Mouse (Mus musculus): ENCODE measurements around the gene Cap2.

Cap2 gene

GRCm38 (mm10) chr13:46525295-46526255, 23.9 kb downstream of the Cap2 start:
- no peak for DNase-seq (ENCODE audit: low read depth)

- DNase-seq (ENCODE audit: low read depth) = no peak
Observed at GRCm38 (mm10) chr13:46526645-46527044, 25.0 kb downstream of the Cap2 start.

GRCm38 (mm10) chr13:46527340-46527739, 25.7 kb downstream of the Cap2 start:
- no peak for DNase-seq (ENCODE audit: low read depth)

GRCm38 (mm10) chr13:46529037-46529436, 27.4 kb downstream of the Cap2 start:
- DNase-seq (ENCODE audit: low read depth) = no peak

GRCm38 (mm10) chr13:46530546-46530945, 28.9 kb downstream of the Cap2 start:
- no peak for DNase-seq (ENCODE audit: low read depth)

- no peak for DNase-seq (ENCODE audit: low read depth)
Observed at GRCm38 (mm10) chr13:46531676-46532075, 30.0 kb downstream of the Cap2 start.

GRCm38 (mm10) chr13:46532276-46532675, 30.6 kb downstream of the Cap2 start:
- DNase-seq (ENCODE audit: low read depth) = no peak

GRCm38 (mm10) chr13:46533342-46534129, 31.9 kb downstream of the Cap2 start:
- no peak for DNase-seq (ENCODE audit: low read depth)

GRCm38 (mm10) chr13:46534171-46534968, 32.7 kb downstream of the Cap2 start:
- no peak for DNase-seq (ENCODE audit: low read depth)

GRCm38 (mm10) chr13:46534969-46535785, 33.5 kb downstream of the Cap2 start:
- no peak for DNase-seq (ENCODE audit: low read depth)

GRCm38 (mm10) chr13:46539284-46539683, 37.6 kb downstream of the Cap2 start:
- DNase-seq (ENCODE audit: low read depth) = no peak

- DNase-seq (ENCODE audit: low read depth) = no peak
Observed at GRCm38 (mm10) chr13:46540943-46541342, 39.3 kb downstream of the Cap2 start.

- DNase-seq (ENCODE audit: low read depth) = no peak
Observed at GRCm38 (mm10) chr13:46542782-46543181, 41.1 kb downstream of the Cap2 start.

- DNase-seq (ENCODE audit: low read depth) = no peak
Observed at GRCm38 (mm10) chr13:46544608-46545007, 43.0 kb downstream of the Cap2 start.

- no peak for DNase-seq (ENCODE audit: low read depth)
Observed at GRCm38 (mm10) chr13:46545081-46545480, 43.4 kb downstream of the Cap2 start.

- DNase-seq (ENCODE audit: low read depth) = no peak
Observed at GRCm38 (mm10) chr13:46546846-46547245, 45.2 kb downstream of the Cap2 start.

- no peak for DNase-seq (ENCODE audit: low read depth)
Observed at GRCm38 (mm10) chr13:46547253-46547652, 45.6 kb downstream of the Cap2 start.

- no peak for DNase-seq (ENCODE audit: low read depth)
Observed at GRCm38 (mm10) chr13:46548132-46548531, 46.5 kb downstream of the Cap2 start.

- no peak for DNase-seq (ENCODE audit: low read depth)
Observed at GRCm38 (mm10) chr13:46548600-46549179, 47.0 kb downstream of the Cap2 start.

- no peak for DNase-seq (ENCODE audit: low read depth)
Observed at GRCm38 (mm10) chr13:46550627-46551026, 49.0 kb downstream of the Cap2 start.

GRCm38 (mm10) chr13:46554736-46555135, 53.1 kb downstream of the Cap2 start:
- DNase-seq (ENCODE audit: low read depth) = no peak

All from c-Kit-positive CD71-negative TER-119-negative erythroid progenitor cells, embryonic 14.5 days (primary cell).